Mouse (Mus musculus) small intestine, adult 2 months (tissue): ENCODE results near the gene Nat10.

Experiments
- CTCF ChIP-seq: fragments of 200-500 bp; IDR thresholded peaks from 2 replicates; pipeline ENCODE4 v1.5.1; 2012; ENCODE audit warnings: low read depth, mild to moderate bottlenecking, control low read depth, inconsistent platforms, low read length, moderate library complexity, mixed read lengths; ENCODE audit not compliant: insufficient replicate concordance, insufficient read length; ENCODE audit errors: extremely low read depth
- POLR2A ChIP-seq: fragments of 200-500 bp; IDR thresholded peaks from 2 replicates; pipeline ENCODE4 v1.6.1; 2012; ENCODE audit warnings: low read depth, mild to moderate bottlenecking, control low read depth, inconsistent platforms, low read length, moderate library complexity

- TF ChIP-seq POLR2A: no peak
- TF ChIP-seq CTCF: no peak
These were observed 649 bp downstream of the Nat10 start for GRCm38 (mm10) chr2:103760421-103760820.
